Mouse (Mus musculus): ENCODE measurements around the gene Rbpj. TPM values are rescaled to one million over a fixed set of nuclear protein-coding genes. Genes with fewer than 3 reads are reported as not detected.

Rbpj gene
- polyA plus RNA-seq, 1 experiment from 2014 or later: 35.8 TPM

DNA sequence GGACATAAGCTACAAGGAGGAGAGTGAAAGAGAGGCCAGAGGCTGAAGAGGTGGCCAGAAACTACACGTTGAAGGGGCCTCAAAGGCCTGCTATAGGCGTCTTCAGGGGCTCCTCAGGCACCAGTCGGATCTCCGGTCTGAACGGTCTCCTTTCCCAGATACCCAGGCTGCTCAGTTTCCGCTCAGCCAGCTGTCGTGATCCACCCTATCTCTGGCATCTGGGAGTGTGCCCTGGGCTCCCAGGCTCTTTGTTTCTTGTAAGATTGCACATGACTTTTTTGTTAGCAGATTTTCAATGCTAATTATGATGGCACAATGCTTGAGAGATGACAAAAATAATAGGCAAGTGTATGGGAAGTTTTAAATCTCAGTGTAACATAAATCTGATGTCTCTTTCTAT is 95.2 kb downstream of the Rbpj start:
- WGBS: 85% methylated on average over 7 of the region's 7 CpGs
- Histone ChIP-seq H3K27ac (ENCODE audit: low read depth, low read length) (no peak overlapping the region), H3K4me3 (ENCODE audit: low read depth, low read length) (no peak overlapping the region), H3K4me2 (ENCODE audit: low read depth, low read length) (no peak overlapping the region), H3K9me3 (ENCODE audit: control insufficient read depth, low read length) (no peaks in the 10 kb centered on the region), H3K4me1 (ENCODE audit: control insufficient read depth, insufficient read depth, low read length) (no peaks in the 10 kb centered on the region), H3K9ac (replicated peaks; ENCODE audit: low read depth, low read length) (no peak overlapping the region), H3K27me3 (ENCODE audit: control insufficient read depth, insufficient read depth, low read length) (no peaks in the 10 kb centered on the region), H3K36me3 (ENCODE audit: control insufficient read depth, insufficient read depth, low read length) (no peaks in the 10 kb centered on the region)
- ATAC-seq (ENCODE audit: low read depth): no peak

DNA sequence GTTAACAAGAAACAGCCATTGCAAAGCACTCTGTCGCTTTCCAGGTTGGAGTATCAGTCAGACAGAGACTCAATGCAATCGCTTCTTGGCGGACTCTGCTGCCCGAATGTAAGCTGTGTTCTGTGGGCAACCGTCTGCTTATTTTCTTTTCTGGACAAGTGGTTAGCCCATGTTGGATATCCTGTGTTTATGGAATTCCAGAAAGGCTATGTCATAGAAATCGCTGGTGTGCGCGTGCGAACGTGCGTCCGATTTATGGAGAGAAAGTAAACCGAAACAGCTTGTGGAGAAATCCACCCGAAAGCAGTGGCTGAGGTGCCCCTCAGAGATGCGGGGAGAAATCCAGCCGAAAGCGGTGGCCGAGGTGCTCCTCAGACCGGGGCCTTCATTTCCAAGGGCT is 98.4 kb downstream of the Rbpj start:
- ATAC-seq (ENCODE audit: low read depth): no peak
- Histone ChIP-seq H3K9me3 (ENCODE audit: control insufficient read depth, low read length) (no peaks in the 10 kb centered on the region), H3K27me3 (ENCODE audit: control insufficient read depth, insufficient read depth, low read length) (no peaks in the 10 kb centered on the region), H3K4me3 (ENCODE audit: low read depth, low read length) (no peak overlapping the region), H3K27ac (ENCODE audit: low read depth, low read length) (no peak overlapping the region), H3K4me1 (ENCODE audit: control insufficient read depth, insufficient read depth, low read length) (no peaks in the 10 kb centered on the region), H3K4me2 (ENCODE audit: low read depth, low read length) (no peak overlapping the region), H3K9ac (replicated peaks; ENCODE audit: low read depth, low read length) (no peak overlapping the region), H3K36me3 (ENCODE audit: control insufficient read depth, insufficient read depth, low read length) (no peaks in the 10 kb centered on the region)
- 89% methylated on average over 19 of the region's 19 CpGs for WGBS

DNA sequence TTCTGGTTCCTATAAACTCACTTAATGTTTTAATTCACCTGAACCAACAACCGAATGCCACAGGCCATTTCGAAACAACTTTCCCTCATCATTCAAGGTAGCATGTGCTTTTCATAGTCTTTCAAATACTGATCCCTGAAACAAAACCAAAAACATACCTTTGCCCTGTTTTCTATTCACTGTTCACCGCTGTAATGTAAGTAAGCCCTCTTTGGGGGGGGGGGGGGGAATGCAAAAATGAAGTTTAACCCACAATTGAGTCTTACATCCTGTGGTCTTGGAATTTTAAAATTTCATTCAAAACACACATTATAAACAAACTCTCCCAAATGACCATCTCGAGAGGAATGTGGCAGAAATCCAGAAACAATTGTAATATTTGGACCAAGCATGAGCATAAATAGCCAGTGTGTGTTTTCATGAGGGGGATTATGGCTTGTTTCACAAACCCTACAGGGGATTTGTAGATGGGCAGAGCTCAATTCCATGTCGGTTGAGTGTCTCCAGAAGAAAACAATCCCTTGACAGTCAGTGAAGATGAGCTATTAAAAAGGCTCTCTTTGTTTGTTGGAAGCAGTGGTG is 99.4 kb downstream of the Rbpj start:
- 77% methylated on average over 5 of the region's 5 CpGs for WGBS
- no peaks in the 10 kb centered on the region for H3K36me3 ChIP-seq (ENCODE audit: control insufficient read depth, insufficient read depth, low read length)
- H3K27ac ChIP-seq (ENCODE audit: low read depth, low read length): no peak overlapping the region
- H3K9ac ChIP-seq (replicated peaks; ENCODE audit: low read depth, low read length): no peak overlapping the region
- no peak overlapping the region for H3K4me3 ChIP-seq (ENCODE audit: low read depth, low read length)
- no peaks in the 10 kb centered on the region for H3K27me3 ChIP-seq (ENCODE audit: control insufficient read depth, insufficient read depth, low read length)
- no peaks in the 10 kb centered on the region for H3K4me1 ChIP-seq (ENCODE audit: control insufficient read depth, insufficient read depth, low read length)
- H3K4me2 ChIP-seq (ENCODE audit: low read depth, low read length): no peak overlapping the region
- ATAC-seq (ENCODE audit: low read depth): no peak
- H3K9me3 ChIP-seq (ENCODE audit: control insufficient read depth, low read length): no peaks in the 10 kb centered on the region

DNA sequence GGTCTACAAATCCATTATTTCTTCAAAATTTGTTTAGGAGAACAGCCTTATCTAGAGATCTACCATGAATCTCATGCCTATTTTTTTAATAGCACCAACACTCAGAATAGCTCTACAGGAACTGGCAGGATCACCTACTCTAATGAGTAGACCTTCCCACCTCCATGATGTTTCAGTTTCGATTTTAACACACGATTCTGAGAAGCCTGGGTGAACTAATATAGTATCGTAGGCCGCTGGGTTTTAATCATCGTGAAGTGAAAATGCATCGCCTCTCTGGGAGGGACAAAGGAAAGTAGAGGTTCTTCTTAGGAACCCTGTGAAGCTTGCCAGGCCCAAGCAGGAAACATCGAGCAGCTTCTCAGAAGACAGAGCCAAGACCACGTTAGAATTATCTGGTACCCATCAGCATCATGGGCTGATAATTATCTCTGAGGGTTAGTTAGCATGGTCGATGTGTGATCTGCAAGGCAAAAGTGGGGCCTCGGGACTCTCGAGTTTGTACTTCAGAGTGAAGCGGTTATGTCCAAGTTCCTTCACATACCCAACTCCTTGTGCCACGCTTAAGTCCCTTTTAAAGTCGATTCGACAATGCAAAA is 100.6 kb downstream of the Rbpj start:
- ATAC-seq (ENCODE audit: low read depth): no peak
- H3K27me3 ChIP-seq (ENCODE audit: control insufficient read depth, insufficient read depth, low read length): no peaks in the 10 kb centered on the region

DNA sequence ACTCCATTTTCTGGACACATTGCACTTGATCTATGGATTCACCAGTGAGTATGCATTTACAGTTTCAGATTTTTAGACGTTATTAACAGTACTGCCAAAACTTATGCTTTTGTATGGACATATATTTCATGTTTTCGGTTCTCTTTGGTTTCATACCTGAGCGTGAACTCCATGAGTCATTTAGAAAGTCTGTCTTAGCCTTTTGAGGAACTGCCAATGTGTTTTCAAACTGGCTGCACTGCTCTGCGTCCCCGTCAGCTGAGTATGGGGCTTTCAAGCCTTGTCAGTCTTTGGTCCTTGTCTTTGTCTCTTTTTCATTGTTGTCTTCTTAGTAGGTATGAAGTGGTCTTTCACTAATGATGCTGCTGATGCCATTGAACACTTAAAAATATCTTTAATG is 106.5 kb downstream of the Rbpj start:
- no peak overlapping the region for H3K4me3 ChIP-seq (ENCODE audit: low read depth, low read length)
- no peak for ATAC-seq (ENCODE audit: low read depth)
- H3K4me1 ChIP-seq (ENCODE audit: control insufficient read depth, insufficient read depth, low read length): no peaks in the 10 kb centered on the region
- H3K4me2 ChIP-seq (ENCODE audit: low read depth, low read length): no peak overlapping the region
- H3K9ac ChIP-seq (replicated peaks; ENCODE audit: low read depth, low read length): no peak overlapping the region
- H3K36me3 ChIP-seq (ENCODE audit: control insufficient read depth, insufficient read depth, low read length): no peaks in the 10 kb centered on the region
- 89% methylated on average over 5 of the region's 5 CpGs for WGBS
- H3K27ac ChIP-seq (ENCODE audit: low read depth, low read length): no peak overlapping the region
- H3K27me3 ChIP-seq (ENCODE audit: control insufficient read depth, insufficient read depth, low read length): no peaks in the 10 kb centered on the region
- H3K9me3 ChIP-seq (ENCODE audit: control insufficient read depth, low read length): no peaks in the 10 kb centered on the region

More for the DNA sequence above, 100.6 kb downstream of the Rbpj start:
- Histone ChIP-seq H3K4me2 (ENCODE audit: low read depth, low read length) (no peak overlapping the region), H3K9me3 (ENCODE audit: control insufficient read depth, low read length) (no peaks in the 10 kb centered on the region), H3K4me1 (ENCODE audit: control insufficient read depth, insufficient read depth, low read length) (no peaks in the 10 kb centered on the region), H3K4me3 (ENCODE audit: low read depth, low read length) (no peak overlapping the region), H3K9ac (replicated peaks; ENCODE audit: low read depth, low read length) (no peak overlapping the region), H3K36me3 (ENCODE audit: control insufficient read depth, insufficient read depth, low read length) (no peaks in the 10 kb centered on the region), H3K27ac (ENCODE audit: low read depth, low read length) (no peak overlapping the region)
- 94% methylated on average over 15 of the region's 15 CpGs for WGBS

DNA sequence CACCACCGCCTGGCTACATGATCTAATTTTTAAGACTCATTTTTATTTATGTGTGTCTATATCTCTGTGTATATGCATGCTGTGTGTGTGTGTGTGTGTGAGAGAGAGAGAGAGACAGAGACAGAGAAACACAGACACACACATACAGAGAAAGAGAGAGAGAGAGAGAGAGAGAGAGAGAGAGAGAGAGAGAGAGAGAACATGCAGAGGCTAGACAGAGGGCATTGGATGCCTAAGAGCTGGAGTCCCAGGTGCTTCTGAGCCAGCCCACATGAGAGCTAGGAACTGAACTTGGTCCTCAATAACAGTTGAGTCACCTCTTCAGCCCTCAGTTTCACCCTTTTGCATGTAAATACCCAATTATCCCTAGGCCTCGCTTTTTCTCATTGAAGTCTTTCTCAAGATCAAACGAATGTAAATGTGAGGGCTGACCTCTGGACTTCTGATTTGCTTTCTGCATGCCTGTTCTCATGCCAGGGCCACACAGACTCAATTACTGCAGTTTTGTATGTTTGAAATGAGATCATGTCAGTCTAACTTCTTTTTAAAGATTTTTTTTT is 109.0 kb downstream of the Rbpj start:
- Histone ChIP-seq H3K27ac (ENCODE audit: low read depth, low read length) (no peak overlapping the region), H3K4me1 (ENCODE audit: control insufficient read depth, insufficient read depth, low read length) (no peaks in the 10 kb centered on the region), H3K4me2 (ENCODE audit: low read depth, low read length) (no peak overlapping the region), H3K4me3 (ENCODE audit: low read depth, low read length) (no peak overlapping the region), H3K27me3 (ENCODE audit: control insufficient read depth, insufficient read depth, low read length) (no peaks in the 10 kb centered on the region), H3K36me3 (ENCODE audit: control insufficient read depth, insufficient read depth, low read length) (no peaks in the 10 kb centered on the region), H3K9me3 (ENCODE audit: control insufficient read depth, low read length) (no peaks in the 10 kb centered on the region), H3K9ac (replicated peaks; ENCODE audit: low read depth, low read length) (no peak overlapping the region)
- no peak for ATAC-seq (ENCODE audit: low read depth)
- 49% methylated on average over 3 of the region's 3 CpGs for WGBS

DNA sequence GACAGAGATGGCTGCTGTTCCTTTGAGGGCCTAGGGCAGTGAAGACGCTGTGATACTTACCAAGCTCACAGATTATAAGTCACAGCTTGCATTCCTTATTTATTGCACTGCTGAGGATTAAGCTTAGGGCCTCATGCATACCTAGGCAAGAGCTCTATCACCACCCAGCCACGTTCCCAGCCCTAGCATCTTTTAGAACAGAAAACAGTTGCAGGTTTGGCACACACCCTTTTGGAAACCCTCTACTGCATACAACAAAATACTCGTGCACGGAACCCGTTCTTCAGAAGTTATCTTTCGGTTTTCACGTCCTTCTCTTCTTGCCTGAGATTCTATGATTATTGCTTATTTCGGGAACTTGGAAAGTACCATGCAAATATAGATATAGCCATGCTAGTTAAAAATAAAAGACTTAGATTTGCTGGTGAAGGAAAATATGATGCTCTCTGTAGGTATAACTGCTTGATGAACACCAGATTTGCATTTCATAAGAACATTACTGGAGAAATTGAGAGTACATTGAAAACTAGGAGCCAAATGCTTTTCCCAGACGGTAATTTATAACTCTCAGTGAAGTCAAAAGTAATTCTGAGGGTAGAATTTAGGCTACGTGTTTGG is 111.4 kb downstream of the Rbpj start:
- 85% methylated on average over 10 of the region's 10 CpGs for WGBS
- no peaks in the 10 kb centered on the region for H3K36me3 ChIP-seq (ENCODE audit: control insufficient read depth, insufficient read depth, low read length)
- no peak overlapping the region for H3K4me2 ChIP-seq (ENCODE audit: low read depth, low read length)
- no peaks in the 10 kb centered on the region for H3K27me3 ChIP-seq (ENCODE audit: control insufficient read depth, insufficient read depth, low read length)
- H3K9ac ChIP-seq (replicated peaks; ENCODE audit: low read depth, low read length): no peak overlapping the region
- no peak overlapping the region for H3K27ac ChIP-seq (ENCODE audit: low read depth, low read length)
- no peak overlapping the region for H3K4me3 ChIP-seq (ENCODE audit: low read depth, low read length)
- no peak for ATAC-seq (ENCODE audit: low read depth)
- H3K9me3 ChIP-seq (ENCODE audit: control insufficient read depth, low read length): no peaks in the 10 kb centered on the region
- H3K4me1 ChIP-seq (ENCODE audit: control insufficient read depth, insufficient read depth, low read length): no peaks in the 10 kb centered on the region

DNA sequence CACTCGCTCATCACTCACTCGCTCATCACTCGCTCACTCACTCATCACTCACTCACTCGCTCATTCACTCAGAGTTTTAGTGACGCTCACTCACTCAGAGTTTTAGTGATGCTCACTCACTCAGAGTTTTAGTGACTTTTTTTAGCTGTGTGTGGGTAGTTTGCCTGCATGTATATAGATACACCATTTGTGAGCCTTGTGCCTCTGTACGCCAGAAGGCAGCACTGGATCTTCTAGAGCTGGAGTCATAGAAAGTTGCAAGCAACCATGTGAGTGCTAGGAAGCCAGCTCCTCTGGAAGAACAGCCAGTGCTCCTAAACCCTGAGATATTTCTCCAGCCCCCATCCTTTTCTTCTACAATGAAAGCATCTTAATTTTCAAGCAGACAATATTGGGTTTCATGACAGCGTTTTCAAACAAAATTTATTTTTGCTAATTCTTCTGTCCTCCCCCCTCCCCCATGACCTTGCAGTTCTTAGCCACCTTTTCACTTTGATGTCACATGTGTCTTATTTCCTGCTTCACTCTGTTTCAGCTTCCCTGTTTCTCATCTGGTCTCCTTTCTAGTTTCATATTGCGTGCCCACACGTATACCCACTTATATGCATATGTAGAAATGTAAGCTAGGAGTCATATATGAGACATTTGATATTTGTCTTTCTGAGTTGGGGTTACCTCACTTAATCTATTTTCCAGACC is 118.3 kb downstream of the Rbpj start:
- no peak overlapping the region for H3K27ac ChIP-seq (ENCODE audit: low read depth, low read length)
- H3K36me3 ChIP-seq (ENCODE audit: control insufficient read depth, insufficient read depth, low read length): no peaks in the 10 kb centered on the region
- 96% methylated on average over 9 of the region's 9 CpGs for WGBS
- H3K9ac ChIP-seq (replicated peaks; ENCODE audit: low read depth, low read length): no peak overlapping the region
- H3K9me3 ChIP-seq (ENCODE audit: control insufficient read depth, low read length): no peaks in the 10 kb centered on the region
- H3K4me3 ChIP-seq (ENCODE audit: low read depth, low read length): no peak overlapping the region
- 0 out of 2 replicates have a peak, but pooled peaks cover 4% of the 10 kb centered on the region for H3K4me1 ChIP-seq (ENCODE audit: control insufficient read depth, insufficient read depth, low read length)
- H3K4me2 ChIP-seq (ENCODE audit: low read depth, low read length): no peak overlapping the region
- no peaks in the 10 kb centered on the region for H3K27me3 ChIP-seq (ENCODE audit: control insufficient read depth, insufficient read depth, low read length)
- ATAC-seq (ENCODE audit: low read depth): no peak
